ENCODE assay signal across 15 mouse cellular contexts in the genomic region with DNA sequence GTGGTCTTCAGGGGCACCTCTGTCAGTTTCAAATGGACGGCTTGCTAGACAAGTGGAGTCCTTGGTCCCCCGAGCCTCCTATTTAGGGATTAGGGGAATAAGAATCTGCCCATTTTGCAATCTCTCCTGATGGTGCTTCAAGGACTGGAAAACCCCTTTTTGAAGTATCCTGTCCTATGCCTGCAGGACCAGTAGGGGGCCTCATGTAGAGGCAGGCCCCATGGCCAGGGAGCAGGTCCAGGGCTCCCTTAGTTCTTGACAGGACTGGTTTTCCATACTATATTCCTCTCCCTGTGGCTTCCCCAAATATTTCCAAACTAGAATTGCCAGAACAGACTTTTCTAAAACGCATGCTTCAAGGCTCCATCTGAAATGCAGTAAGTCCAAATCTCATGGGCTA.
DNase-seq lines count a peak whose midpoint lies in the region; ATAC-seq lines count a peak whose summit lies in the region.
"Had no signal": no experiment of that assay in that cellular context is flagged by ENCODE, and none has a peak within 500 bp of the region (broad histone marks: within the 10 kb centered on the region; RNA-seq: fewer than 3 reads in every experiment).

No protein-coding gene starts in this region.

- intact Hi-C loops in left cerebral cortex, postnatal 10 days (cut with DNase I): loop anchor here (10.0 kb wide), 1 partner anchor 94 kb away; no protein-coding TSS in a partner anchor

- H3K4me1 ChIP-seq in kidney, embryonic 16.5 days (ENCODE audit: insufficient read depth, low read length): no peaks in the 10 kb centered on the region
- H3K4me1 ChIP-seq: limb, embryonic 15.5 days had no signal

- H3K4me2 ChIP-seq in kidney, embryonic 16.5 days (replicated peaks; ENCODE audit: low read depth, low read length): no peak overlapping the region
- H3K4me2 ChIP-seq: limb, embryonic 15.5 days; neural tube, embryonic 15.5 days had no signal

- H3K4me3 ChIP-seq in kidney, embryonic 16.5 days (ENCODE audit: low read length): no peak overlapping the region
- H3K4me3 ChIP-seq: erythroblast, embryonic 14.5 days; hindbrain, embryonic 10.5 days; limb, embryonic 15.5 days; neural tube, embryonic 15.5 days had no signal

- 84% methylated on average over 3 of the region's 3 CpGs for WGBS in kidney, embryonic 16.5 days

- H3K9ac ChIP-seq in kidney, embryonic 16.5 days (replicated peaks; ENCODE audit: low read length): no peak overlapping the region
- H3K9ac ChIP-seq: limb, embryonic 15.5 days; neural tube, embryonic 15.5 days had no signal

- ATAC-seq in kidney, embryonic 16.5 days (ENCODE audit: low FRiP score, low TSS enrichment): no peak

- H3K9me3 ChIP-seq in kidney, embryonic 16.5 days (ENCODE audit: low read length): no peaks in the 10 kb centered on the region
- H3K9me3 ChIP-seq: G1E; hindbrain, embryonic 10.5 days; limb, embryonic 15.5 days; neural tube, embryonic 15.5 days had no signal

- DNase-seq in embryo, embryonic 10 days (ENCODE audit: low spot score): peak; percentile 11
- no peak for DNase-seq in embryo, embryonic 9.5 days (ENCODE audit: extremely low spot score)
- DNase-seq in kidney, postnatal 4 days: peak; percentile 14 to 37
- DNase-seq in A20 (ENCODE audit: low read depth, low spot score) (peak; percentile 13), R1 (ENCODE audit: low read depth, low spot score) (peak; percentile 15)
- DNase-seq in left cerebral cortex, postnatal 10 days (ENCODE audit: extremely low spot score in 1 of 2, low spot score in 2 of 2): no peak
- no peak for DNase-seq in natural killer cell, adult 2 months (ENCODE audit: low spot score in 2 of 2)
- DNase-seq: gastrocnemius, postnatal 14 days; right cerebral cortex, postnatal 14 days had no signal

- H3K27ac ChIP-seq in kidney, embryonic 16.5 days (ENCODE audit: low read length): no peak overlapping the region
- H3K27ac ChIP-seq: hindbrain, embryonic 10.5 days; limb, embryonic 15.5 days; neural tube, embryonic 15.5 days had no signal

- H3K36me3 ChIP-seq in kidney, embryonic 16.5 days (ENCODE audit: insufficient read depth, low read length): no peaks in the 10 kb centered on the region
- H3K36me3 ChIP-seq: G1E; hindbrain, embryonic 10.5 days; limb, embryonic 15.5 days; neural tube, embryonic 15.5 days had no signal

- H3K27me3 ChIP-seq in kidney, embryonic 16.5 days (ENCODE audit: insufficient read depth, low read length): no peaks in the 10 kb centered on the region

Comparison
In these comparisons a context has a peak if more than half of its experiments do, and no peak if none do; other contexts are left out.
1. DNase-seq: peak in embryo, embryonic 10 days (single experiment), kidney, postnatal 4 days (2 of 2), A20 (single experiment) and R1 (single experiment); none in embryo, embryonic 9.5 days (single experiment), left cerebral cortex, postnatal 10 days (0 of 2) and natural killer cell, adult 2 months (0 of 2).